Mouse (Mus musculus) natural killer cell, adult 2 months (primary cell): ENCODE data around the gene Nbl1.

Experiments
- DNase-seq, 2 experiments: peaks; one replicate each; pipeline ENCODE4 v3.0.0; 2022; ENCODE audit warnings: low spot score in 2 of 2

Gene Nbl1

GRCm38 (mm10) chr4:139092356-139093195, at the start of gene Nbl1:
TSS of gene Nbl1 (minus strand) at chr4:139092993.
- no peak for DNase-seq

- no peak for DNase-seq
Measured at GRCm38 (mm10) chr4:139141785-139142184, 49.0 kb upstream of the Nbl1 start.

GRCm38 (mm10) chr4:139140267-139140666, 47.5 kb upstream of the Nbl1 start:
- DNase-seq: no peak

GRCm38 (mm10) chr4:139136011-139136410, 43.2 kb upstream of the Nbl1 start:
- no peak for DNase-seq

GRCm38 (mm10) chr4:139133109-139133508, 40.3 kb upstream of the Nbl1 start:
- no peak for DNase-seq

- no peak for DNase-seq
Measured at GRCm38 (mm10) chr4:139131858-139132672, 39.3 kb upstream of the Nbl1 start.

GRCm38 (mm10) chr4:139130701-139131549, 38.1 kb upstream of the Nbl1 start, which contains the start of gene Minos1:
TSS of gene Minos1 (minus strand) at chr4:139131113.
- DNase-seq: peak; percentile 95 to 96

- peak; percentile 72 to 77 for DNase-seq
Measured at GRCm38 (mm10) chr4:139129806-139130700, 37.3 kb upstream of the Nbl1 start.

- DNase-seq: no peak
Measured at GRCm38 (mm10) chr4:139126475-139126874, 33.7 kb upstream of the Nbl1 start.

GRCm38 (mm10) chr4:139124940-139125339, 32.1 kb upstream of the Nbl1 start:
- no peak for DNase-seq

GRCm38 (mm10) chr4:139122557-139122956, 29.8 kb upstream of the Nbl1 start:
- DNase-seq: no peak

GRCm38 (mm10) chr4:139120998-139121397, 28.2 kb upstream of the Nbl1 start:
- DNase-seq: no peak

GRCm38 (mm10) chr4:139120281-139120814, 27.6 kb upstream of the Nbl1 start:
- no peak for DNase-seq

GRCm38 (mm10) chr4:139116356-139117063, 23.7 kb upstream of the Nbl1 start:
- DNase-seq: no peak

- no peak for DNase-seq
Measured at GRCm38 (mm10) chr4:139115721-139116120, 22.9 kb upstream of the Nbl1 start.

GRCm38 (mm10) chr4:139112482-139112881, 19.7 kb upstream of the Nbl1 start:
- DNase-seq: no peak

- DNase-seq: no peak
Measured at GRCm38 (mm10) chr4:139111421-139111820, 18.6 kb upstream of the Nbl1 start.

- no peak for DNase-seq
Measured at GRCm38 (mm10) chr4:139110858-139111257, 18.1 kb upstream of the Nbl1 start.

GRCm38 (mm10) chr4:139105453-139105852, 12.7 kb upstream of the Nbl1 start:
- no peak for DNase-seq

GRCm38 (mm10) chr4:139101546-139101945, 8.8 kb upstream of the Nbl1 start:
- DNase-seq: no peak
